Mouse (Mus musculus) layer of hippocampus, adult 2 months (tissue): Measurements from ENCODE around the gene Nop10. TPM values are rescaled to one million over a fixed set of nuclear protein-coding genes. Genes with fewer than 3 reads are reported as not detected.
"Not testable (repeated sequence)": the region's sequence is repeated elsewhere in the genome, so short reads cannot be mapped to it uniquely, and the experiment has no call there.

Experiments used
- DNase-seq, 2 experiments: peaks; one replicate each; pipeline ENCODE4 v3.0.0; 2022; ENCODE audit warnings: low spot score in 2 of 2
- H3K27ac ChIP-seq: fragments of 200-600 bp; 2 replicates; pipeline ENCODE4 v1.8.1; 2022
- H3K4me3 ChIP-seq: fragments of 200-600 bp; 2 replicates; pipeline ENCODE4 v1.8.1; 2022; ENCODE audit warnings: mild to moderate bottlenecking
- CTCF ChIP-seq: fragments of 200-600 bp; conservative IDR thresholded peaks from 2 replicates; pipeline ENCODE4 v1.8.1; 2022; ENCODE audit warnings: antibody characterized with exemption, mild to moderate bottlenecking, moderate library complexity
- total RNA-seq, 2 experiments: library from RNA; stranded (reverse); gene quantifications; 2 replicates each; pipeline ENCODE4 v1.2.3; 2021

Gene Nop10
- total RNA-seq, 2 experiments from 2014 or later = 51.6 to 52.0 TPM

DNA sequence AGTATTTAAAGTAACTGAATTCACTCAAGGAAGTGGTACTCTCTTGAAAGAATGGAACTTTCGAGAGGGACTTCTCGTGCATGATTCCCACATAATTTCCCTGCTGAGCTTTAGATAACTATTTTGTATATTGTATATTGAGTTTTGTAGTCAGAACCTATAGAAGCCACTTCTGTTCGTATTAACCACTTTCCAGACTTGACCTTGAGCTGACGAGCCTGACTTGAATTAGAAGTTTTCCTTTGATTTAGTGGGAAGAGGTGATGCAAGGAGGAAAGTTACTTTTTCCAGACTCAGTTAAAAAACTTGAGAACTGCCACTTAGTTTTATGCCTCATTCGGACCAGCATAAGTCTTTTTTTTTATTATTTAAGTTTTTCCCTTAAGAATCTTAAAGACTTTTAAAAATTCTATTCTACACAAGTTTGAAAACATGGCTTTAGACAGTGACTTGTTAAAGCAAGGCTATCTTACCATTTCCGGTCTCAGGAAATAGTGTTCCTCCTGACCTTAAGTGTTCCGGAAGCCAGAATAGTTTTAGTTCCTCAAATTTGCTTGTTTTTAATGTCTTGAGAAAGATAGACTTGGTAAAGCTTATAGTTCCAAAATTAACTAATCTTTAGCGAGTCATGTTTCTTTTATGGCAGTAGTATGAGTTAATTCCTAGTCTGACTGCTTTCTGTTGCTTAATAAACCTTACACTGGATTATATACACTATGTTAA, 6.0 kb downstream of the Nop10 start:
- no peak for DNase-seq
- TF ChIP-seq CTCF = no peak
- H3K27ac ChIP-seq = peak overlapping the region; percentile 99
- peak overlapping the region; percentile 86 for H3K4me3 ChIP-seq

DNA sequence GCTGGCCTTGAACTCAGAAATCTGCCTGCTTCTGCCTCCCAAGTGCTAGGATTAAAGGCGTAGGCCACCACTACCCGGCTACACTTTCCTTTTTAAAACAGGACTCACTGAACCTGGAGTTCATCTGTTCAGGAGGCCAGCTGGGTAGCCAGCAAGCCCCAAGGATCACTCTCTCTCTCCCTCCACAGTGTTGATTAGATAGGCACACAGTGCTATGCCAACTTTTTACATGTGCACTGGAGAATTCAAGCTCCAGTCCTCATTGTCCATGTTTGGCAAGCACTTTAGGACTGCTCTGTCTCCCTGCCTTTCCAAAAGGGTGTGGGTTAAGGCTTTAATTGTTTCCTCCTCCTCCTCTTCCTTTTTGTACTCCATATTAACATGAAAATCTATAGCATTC, 8.3 kb downstream of the Nop10 start:
- H3K4me3 ChIP-seq = no peak overlapping the region
- DNase-seq = no peak
- no peak for TF ChIP-seq CTCF
- no peak overlapping the region for H3K27ac ChIP-seq

GRCm38 (mm10) chr2:112272909-112273308, 11.2 kb downstream of the Nop10 start:
- no peak for DNase-seq

GRCm38 (mm10) chr2:112273474-112273873, 11.7 kb downstream of the Nop10 start:
- Histone ChIP-seq H3K27ac (no peak overlapping the region), H3K4me3 (no peak overlapping the region)
- TF ChIP-seq CTCF = no peak
- DNase-seq = no peak

More at GRCm38 (mm10) chr2:112272909-112273308, 11.2 kb downstream of the Nop10 start:
- no peak for TF ChIP-seq CTCF
- Histone ChIP-seq H3K27ac (no peak overlapping the region), H3K4me3 (no peak overlapping the region)

DNA sequence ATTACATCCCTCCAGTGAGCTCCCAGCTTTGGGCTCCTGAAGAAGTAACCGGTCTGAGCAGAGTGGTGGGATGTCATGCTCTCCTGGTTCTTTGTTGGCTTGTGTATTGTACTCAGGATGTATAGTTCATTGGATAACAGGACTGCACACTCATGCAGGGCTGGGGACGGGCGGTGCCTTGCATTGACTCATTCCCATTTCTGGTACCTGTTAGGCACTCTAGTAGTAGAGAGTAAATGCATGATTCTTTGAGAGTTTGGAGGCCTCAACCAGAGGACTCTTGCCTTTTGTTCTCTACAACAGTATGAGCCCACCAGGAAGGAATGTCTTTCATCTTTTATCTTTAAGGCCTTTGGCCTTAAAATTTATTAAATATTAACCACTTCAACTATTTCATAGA, 15.1 kb downstream of the Nop10 start:
- no peak for TF ChIP-seq CTCF
- H3K4me3 ChIP-seq = no peak overlapping the region
- no peak for DNase-seq
- no peak overlapping the region for H3K27ac ChIP-seq

DNA sequence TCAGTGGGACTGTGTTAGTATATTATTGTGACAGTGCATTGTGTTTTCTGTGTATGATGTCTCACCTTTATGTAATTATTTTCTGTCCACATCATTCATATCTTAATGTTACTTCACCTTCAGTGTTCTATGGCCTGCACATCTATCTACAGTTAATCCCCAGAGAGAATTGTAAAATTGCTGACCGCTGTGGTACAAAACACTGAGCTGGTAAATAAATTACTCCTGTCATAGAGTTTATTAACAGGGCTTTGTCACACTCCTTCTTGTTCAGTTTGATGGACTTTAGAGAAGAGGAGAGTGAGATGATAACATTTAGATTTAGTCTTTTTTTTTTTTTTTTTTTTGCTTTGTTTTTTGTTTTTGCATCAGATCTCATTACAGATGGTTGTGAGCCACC, 21.1 kb downstream of the Nop10 start:
- DNase-seq = no peak
- TF ChIP-seq CTCF = no peak

GRCm38 (mm10) chr2:112284363-112285030, 22.8 kb downstream of the Nop10 start:
- H3K27ac ChIP-seq = peak overlapping the region; percentile 29
- H3K4me3 ChIP-seq = peak overlapping the region; percentile 59
- peak in 1 of 2 experiments; percentile 25 for DNase-seq
- TF ChIP-seq CTCF = no peak

More for the DNA sequence above, 21.1 kb downstream of the Nop10 start:
- no peak overlapping the region for H3K4me3 ChIP-seq
- H3K27ac ChIP-seq = no peak overlapping the region

- Histone ChIP-seq H3K27ac (no peak overlapping the region), H3K4me3 (peak overlapping the region; percentile 59)
- TF ChIP-seq CTCF = no peak
- DNase-seq = no peak
These were observed 23.3 kb downstream of the Nop10 start for GRCm38 (mm10) chr2:112285031-112285390.

- DNase-seq, H3K4me3 ChIP-seq, H3K27ac ChIP-seq: not testable (repeated sequence)
These were observed 24.3 kb downstream of the Nop10 start for GRCm38 (mm10) chr2:112286062-112286461.

DNA sequence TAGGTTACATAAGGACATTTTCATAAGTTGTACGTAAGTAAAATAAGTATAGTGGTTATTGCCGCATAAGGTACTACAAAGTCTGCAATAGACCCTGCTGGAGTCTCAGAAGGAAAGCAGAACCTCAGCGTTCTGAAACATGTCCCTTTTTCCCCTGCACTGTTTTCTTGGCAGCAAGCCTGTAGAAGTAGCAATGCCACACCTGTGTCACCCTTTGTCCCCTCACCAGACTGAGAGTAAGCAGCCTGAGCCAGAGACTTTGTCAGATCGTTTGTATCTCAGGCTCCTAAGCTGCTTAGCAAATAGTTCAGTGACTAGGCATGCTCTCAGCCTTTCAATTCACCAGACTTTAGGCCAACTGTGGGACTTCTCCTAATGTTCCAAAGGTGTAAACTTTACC, 25.3 kb downstream of the Nop10 start:
- no peak for DNase-seq
- no peak overlapping the region for H3K4me3 ChIP-seq
- no peak for TF ChIP-seq CTCF
- H3K27ac ChIP-seq = no peak overlapping the region

DNA sequence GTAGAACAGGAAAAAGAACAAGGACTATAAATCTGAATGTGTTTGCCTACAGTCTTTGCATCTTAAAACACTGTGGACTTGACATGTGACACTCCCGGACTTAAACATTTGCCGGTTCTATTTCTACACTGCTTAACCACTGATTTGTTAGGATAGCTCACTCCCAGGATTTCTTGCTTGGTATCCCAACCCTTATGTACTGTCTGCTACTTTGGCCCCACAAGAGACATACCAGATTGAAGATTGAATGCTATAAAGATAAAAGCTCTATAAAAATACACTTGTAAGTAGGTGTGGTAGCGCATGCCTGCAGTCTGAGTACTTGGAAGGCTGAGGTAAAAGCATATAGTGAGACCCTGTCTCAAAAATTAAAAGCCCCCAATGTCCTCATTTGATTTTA, 27.8 kb downstream of the Nop10 start:
- no peak for DNase-seq
- Histone ChIP-seq H3K27ac (no peak overlapping the region), H3K4me3 (no peak overlapping the region)
- no peak for TF ChIP-seq CTCF

GRCm38 (mm10) chr2:112292823-112293222, 31.1 kb downstream of the Nop10 start:
- DNase-seq = no peak
- no peak for TF ChIP-seq CTCF
- no peak overlapping the region for H3K4me3 ChIP-seq
- H3K27ac ChIP-seq = peak overlapping the region; percentile 11; the same call in 1 of the 2 replicates

DNA sequence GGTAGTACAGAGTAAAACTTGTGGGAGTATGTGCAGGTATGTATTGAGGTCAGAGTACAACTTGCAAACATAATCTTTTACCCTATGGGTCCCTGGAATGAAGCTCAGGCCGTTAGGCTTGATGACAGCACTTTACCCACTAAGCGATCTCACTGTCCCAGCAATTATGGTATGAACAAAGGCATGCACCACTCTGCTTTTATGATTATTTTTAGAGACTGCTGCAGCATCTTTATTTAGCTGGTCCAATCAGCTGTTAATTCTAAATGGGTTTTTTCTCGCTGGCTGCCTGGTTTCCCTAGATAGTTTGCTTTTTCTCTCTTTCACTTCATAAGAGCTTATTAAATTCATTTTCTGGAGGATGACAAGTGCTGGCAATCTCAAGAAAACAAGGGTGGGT, 34.5 kb downstream of the Nop10 start:
- Histone ChIP-seq H3K27ac (peak overlapping the region; percentile 73), H3K4me3 (no peak overlapping the region; the same call in 1 of the 2 replicates)
- DNase-seq = peak in 1 of 2 experiments; percentile 37
- no peak for TF ChIP-seq CTCF

DNA sequence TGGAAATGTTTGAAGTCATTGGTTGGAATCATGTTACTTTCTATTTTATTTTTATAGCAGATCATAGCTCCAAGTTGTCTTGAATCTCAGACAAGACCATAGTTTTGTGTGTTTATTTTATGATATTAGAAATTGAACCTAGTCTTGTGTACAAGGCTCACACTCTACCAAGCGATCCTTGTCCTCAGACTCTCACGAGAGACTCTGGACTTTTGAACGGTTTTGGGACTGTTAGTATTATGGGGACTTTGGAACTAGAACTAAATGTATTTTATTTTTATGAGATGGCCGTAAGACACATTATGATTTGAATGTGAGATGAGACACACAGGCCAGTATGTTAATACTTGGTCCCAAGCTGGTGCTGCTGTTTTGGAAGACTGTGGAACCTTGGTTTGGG, 36.5 kb downstream of the Nop10 start:
- no peak for TF ChIP-seq CTCF
- Histone ChIP-seq H3K27ac (no peak overlapping the region; the same call in 1 of the 2 replicates), H3K4me3 (no peak overlapping the region)
- DNase-seq = no peak
